Mouse (Mus musculus) neural tube, embryonic 12.5 days (tissue): ENCODE data around the gene Dok3. TPM values are rescaled to one million over a fixed set of nuclear protein-coding genes. Genes with fewer than 3 reads are reported as not detected.

ENCODE experiments used
- ATAC-seq: fragments of 200-750 bp; cut with Nextera tagmentation; 2 replicates; pipeline ENCODE4 v1.8.0; 2017; ENCODE audit warnings: low read depth, mild to moderate bottlenecking, moderate TSS enrichment, moderate library complexity; ENCODE audit not compliant: low FRiP score
- H3K27ac ChIP-seq: fragments of 300-500 bp; sonication (generic); 2 replicates; pipeline ENCODE4 v1.5.1; 2016
- H3K27me3 ChIP-seq: fragments of 300-500 bp; sonication (generic); replicated peaks from 2 replicates; pipeline ENCODE4 v1.6.1; 2016; ENCODE audit warnings: mild to moderate bottlenecking
- H3K36me3 ChIP-seq: fragments of 300-500 bp; sonication (generic); 2 replicates; pipeline ENCODE4 v1.6.1; 2016; ENCODE audit warnings: mild to moderate bottlenecking
- H3K4me1 ChIP-seq: fragments of 300-500 bp; sonication (generic); 2 replicates; pipeline ENCODE4 v1.6.1; 2016
- H3K4me2 ChIP-seq: fragments of 300-500 bp; sonication (generic); replicated peaks from 2 replicates; pipeline ENCODE4 v1.6.1; 2016; ENCODE audit warnings: mild to moderate bottlenecking
- H3K4me3 ChIP-seq: fragments of 300-500 bp; sonication (generic); 2 replicates; pipeline ENCODE4 v1.5.1; 2016
- H3K9ac ChIP-seq: fragments of 300-500 bp; sonication (generic); 2 replicates; pipeline ENCODE4 v1.6.1; 2016; ENCODE audit warnings: mild to moderate bottlenecking
- H3K9me3 ChIP-seq: fragments of 300-500 bp; sonication (generic); 2 replicates; pipeline ENCODE4 v1.6.1; 2016; ENCODE audit warnings: mild to moderate bottlenecking
- WGBS: fragments of 180-500 bp; shearing (Covaris S2); methylation state at CpG from one replicate; pipeline ENCODE4 v1.1.7; 2016; 5-methylcytosine and 5-hydroxymethylcytosine counted together
- polyA plus RNA-seq: library from polyadenylated mRNA; unstranded; fragments of >200 nt; fragmentation: Nextera tagmentation; extraction: Ambion mirVana; gene quantifications from 2 replicates; pipeline ENCODE4 v1.2.1, GENCODE M21; 2016

Dok3 gene
- polyA plus RNA-seq, 1 experiment from 2014 or later = 3.7 TPM

DNA sequence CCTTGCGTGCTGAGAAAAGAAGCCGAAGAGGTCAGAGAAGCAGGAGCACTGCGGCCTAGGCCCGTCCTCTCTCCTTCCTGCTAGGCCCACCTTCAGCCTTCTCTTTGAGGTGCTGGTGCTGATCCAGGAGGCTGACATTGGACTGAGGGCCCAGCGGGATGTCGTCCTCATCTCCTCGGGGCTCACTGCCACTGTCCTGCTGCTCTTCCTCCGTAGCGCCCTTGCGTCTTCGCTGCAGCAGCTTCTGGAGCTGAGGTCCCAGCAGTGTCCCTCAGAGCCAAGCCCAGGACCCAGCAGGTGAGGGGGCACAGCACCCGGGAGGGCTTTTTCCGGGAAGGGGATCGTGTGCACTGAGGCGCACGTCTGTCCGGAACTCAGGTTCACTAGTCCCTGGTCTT lies 6.7 kb upstream of the Dok3 start:
- H3K9ac ChIP-seq = peak overlapping the region; percentile 83
- peaks cover 13% of the 10 kb centered on the region for H3K4me1 ChIP-seq
- no peak for ATAC-seq
- no peaks in the 10 kb centered on the region for H3K27me3 ChIP-seq
- peak overlapping the region; percentile 97 for H3K4me2 ChIP-seq
- no peak overlapping the region for H3K27ac ChIP-seq
- H3K4me3 ChIP-seq = peak overlapping the region; percentile 83
- H3K36me3 ChIP-seq = peaks cover 64% of the 10 kb centered on the region
- H3K9me3 ChIP-seq = no peaks in the 10 kb centered on the region
- WGBS = 21% methylated on average over 17 of the region's 17 CpGs

DNA sequence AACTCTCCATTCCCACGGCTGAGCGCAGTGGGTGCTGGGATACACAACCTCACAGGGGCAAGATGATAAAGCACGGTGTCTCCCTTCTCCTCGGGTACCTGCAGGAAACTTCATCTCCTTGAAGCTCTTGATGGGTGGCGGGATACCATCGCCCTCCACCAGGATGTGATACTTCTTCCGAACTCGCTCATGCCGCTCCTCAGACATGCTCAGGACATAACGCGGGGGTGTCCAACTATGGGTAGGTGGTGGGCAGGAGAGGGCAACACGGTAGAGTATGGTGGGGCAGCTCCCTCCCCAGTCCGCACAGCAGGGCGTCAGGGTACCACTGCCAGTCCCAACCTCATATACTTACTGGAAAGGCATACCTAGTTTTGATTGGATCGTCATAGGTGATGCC lies 6.1 kb upstream of the Dok3 start:
- H3K9me3 ChIP-seq = no peaks in the 10 kb centered on the region
- H3K36me3 ChIP-seq = peaks cover 64% of the 10 kb centered on the region
- peak overlapping the region; percentile 97 for H3K4me2 ChIP-seq
- no peaks in the 10 kb centered on the region for H3K27me3 ChIP-seq
- H3K27ac ChIP-seq = no peak overlapping the region
- peak overlapping the region; percentile 83; the same call in 1 of the 2 replicates for H3K4me3 ChIP-seq
- H3K9ac ChIP-seq = peak overlapping the region; percentile 83; the same call in 1 of the 2 replicates
- H3K4me1 ChIP-seq = peaks cover 13% of the 10 kb centered on the region
- 93% methylated on average over 15 of the region's 15 CpGs for WGBS
- ATAC-seq = no peak

DNA sequence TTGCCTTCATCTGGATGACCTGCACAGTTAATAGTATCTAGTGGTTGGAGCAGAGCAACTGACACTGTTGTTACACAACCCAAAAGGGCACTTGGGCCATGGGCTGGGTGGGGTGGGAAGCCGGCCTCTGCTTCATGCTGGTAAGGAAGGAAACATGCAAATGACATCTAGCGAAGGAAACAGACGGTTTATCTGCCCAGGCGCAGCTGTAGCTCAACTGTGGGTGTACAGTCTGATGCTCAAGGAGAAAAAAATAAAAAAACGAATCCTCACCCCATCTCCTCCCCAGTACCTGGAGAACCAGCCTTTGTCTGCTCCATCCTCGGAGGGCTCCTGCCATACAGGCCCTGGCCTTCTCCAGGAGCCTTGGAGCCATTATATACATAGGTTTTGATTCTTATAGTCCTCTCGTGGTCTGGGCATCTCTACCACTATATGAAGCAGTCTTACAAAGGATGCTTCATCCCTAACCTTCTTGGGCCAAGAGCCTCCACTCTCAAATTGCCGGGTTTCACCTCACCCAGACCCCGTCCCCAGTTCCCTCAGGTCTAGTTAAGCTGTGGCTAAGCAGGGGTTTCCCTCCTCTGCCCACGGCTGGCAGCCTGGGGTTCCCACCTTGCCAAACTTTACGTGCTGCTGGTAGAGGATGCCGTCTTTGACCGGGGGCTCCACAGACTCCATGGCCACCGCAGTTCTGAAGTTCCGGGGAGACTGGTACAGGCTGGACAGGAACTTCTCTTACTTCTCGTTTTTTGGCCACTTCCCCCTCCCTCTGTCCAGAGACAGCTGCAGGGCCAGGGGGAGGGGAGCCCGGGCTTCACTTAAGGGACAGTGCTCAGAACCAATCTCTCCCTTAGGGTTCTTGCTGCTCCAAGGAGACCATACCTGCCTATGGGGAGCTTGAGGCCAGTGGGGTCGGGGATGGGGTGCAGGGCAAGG lies 993 bp downstream of the Dok3 start:
- H3K9me3 ChIP-seq = no peaks in the 10 kb centered on the region
- no peak overlapping the region for H3K4me3 ChIP-seq
- no peak for ATAC-seq
- no peak overlapping the region for H3K9ac ChIP-seq
- no peak overlapping the region for H3K27ac ChIP-seq
- peaks cover 41% of the 10 kb centered on the region for H3K36me3 ChIP-seq
- 82% methylated on average over 18 of the region's 18 CpGs for WGBS
- no peaks in the 10 kb centered on the region for H3K4me1 ChIP-seq
- H3K4me2 ChIP-seq = no peak overlapping the region
- no peaks in the 10 kb centered on the region for H3K27me3 ChIP-seq

DNA sequence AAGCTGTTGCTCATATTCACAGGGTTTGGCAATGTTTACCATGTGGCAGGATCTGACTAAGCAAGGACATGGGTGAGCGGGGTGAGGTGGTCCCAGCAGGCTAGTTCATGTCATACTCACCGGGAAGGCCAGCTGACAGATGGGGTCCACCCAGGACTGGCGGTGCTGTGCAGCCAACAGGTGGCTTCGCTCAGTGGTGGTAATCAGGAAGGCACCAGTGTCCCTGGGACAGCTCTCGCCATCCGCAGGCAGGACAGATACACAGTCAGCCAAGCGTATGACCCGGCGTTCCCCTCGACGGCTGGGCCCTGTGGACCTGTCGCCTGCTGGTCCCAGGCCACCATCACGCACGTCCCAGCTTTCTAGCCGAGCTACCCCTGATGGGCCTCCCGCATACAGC lies 1.9 kb downstream of the Dok3 start:
- Histone ChIP-seq H3K27me3 (no peaks in the 10 kb centered on the region), H3K4me3 (no peak overlapping the region), H3K4me2 (no peak overlapping the region), H3K4me1 (no peaks in the 10 kb centered on the region), H3K27ac (no peak overlapping the region), H3K36me3 (peaks cover 34% of the 10 kb centered on the region), H3K9me3 (no peaks in the 10 kb centered on the region), H3K9ac (no peak overlapping the region)
- WGBS = 87% methylated on average over 16 of the region's 16 CpGs
- ATAC-seq = no peak

DNA sequence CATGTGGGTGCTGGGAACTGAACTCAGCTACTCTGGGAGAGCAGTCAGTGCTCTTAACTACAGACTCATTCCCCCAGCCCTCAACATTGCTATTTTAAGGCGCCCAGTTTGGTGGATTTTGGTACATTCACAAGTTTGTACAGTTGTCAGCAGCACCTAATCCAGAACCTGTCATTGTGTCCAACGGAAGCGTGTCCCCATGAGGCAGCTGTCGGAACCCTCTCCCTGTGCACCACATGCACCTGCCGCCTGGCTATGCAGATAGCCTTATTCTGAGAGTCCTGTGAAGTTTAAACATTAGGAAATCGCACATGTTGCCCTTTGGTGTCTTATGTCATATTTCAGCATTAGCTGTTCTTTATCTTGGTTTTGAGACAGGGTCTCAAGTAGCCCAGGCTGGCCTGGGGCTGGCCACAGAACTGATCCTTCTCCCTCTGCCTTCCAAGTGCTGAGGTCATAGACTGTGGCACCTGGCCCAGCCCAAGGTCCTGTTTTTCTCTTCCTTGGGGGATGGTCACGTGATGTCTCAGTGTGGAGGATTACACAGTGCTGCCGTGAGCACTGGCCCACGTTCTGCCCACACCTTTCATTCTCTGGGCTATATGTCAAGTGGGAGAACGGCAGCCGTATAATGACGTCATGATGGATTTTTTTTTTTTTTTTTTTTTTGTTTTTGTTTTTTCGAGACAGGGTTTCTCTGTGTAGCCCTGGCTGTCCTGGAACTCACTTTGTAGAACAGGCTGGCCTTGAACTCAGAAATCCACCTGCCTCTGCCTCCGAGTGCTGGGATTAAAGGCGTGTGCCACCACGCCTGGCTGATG lies 3.2 kb downstream of the Dok3 start:
- Histone ChIP-seq H3K9me3 (no peaks in the 10 kb centered on the region), H3K4me1 (no peaks in the 10 kb centered on the region), H3K4me2 (no peak overlapping the region), H3K27ac (no peak overlapping the region), H3K36me3 (peaks cover 21% of the 10 kb centered on the region), H3K9ac (no peak overlapping the region), H3K27me3 (no peaks in the 10 kb centered on the region), H3K4me3 (no peak overlapping the region)
- ATAC-seq = no peak
- WGBS = 81% methylated on average over 16 of the region's 16 CpGs

GRCm38 (mm10) chr13:55523951-55524600 lies 5.0 kb downstream of the Dok3 start:
- no peaks in the 10 kb centered on the region for H3K4me1 ChIP-seq
- no peak overlapping the region for H3K4me2 ChIP-seq
- no peak overlapping the region for H3K4me3 ChIP-seq
- 93% methylated on average over 23 of the region's 23 CpGs for WGBS
- H3K27me3 ChIP-seq = no peaks in the 10 kb centered on the region
- H3K9me3 ChIP-seq = 0 out of 2 replicates have a peak, but pooled peaks cover 2% of the 10 kb centered on the region
- H3K9ac ChIP-seq = no peak overlapping the region
- no peak overlapping the region for H3K27ac ChIP-seq
- no peak for ATAC-seq
- H3K36me3 ChIP-seq = peaks cover 4% of the 10 kb centered on the region

GRCm38 (mm10) chr13:55523278-55523677 lies 5.8 kb downstream of the Dok3 start:
- 75% methylated on average over 17 of the region's 17 CpGs for WGBS
- Histone ChIP-seq H3K4me1 (no peaks in the 10 kb centered on the region), H3K4me2 (no peak overlapping the region), H3K27me3 (no peaks in the 10 kb centered on the region), H3K36me3 (no peaks in the 10 kb centered on the region), H3K4me3 (no peak overlapping the region), H3K27ac (no peak overlapping the region), H3K9ac (no peak overlapping the region), H3K9me3 (0 out of 2 replicates have a peak, but pooled peaks cover 2% of the 10 kb centered on the region)
- ATAC-seq = no peak

DNA sequence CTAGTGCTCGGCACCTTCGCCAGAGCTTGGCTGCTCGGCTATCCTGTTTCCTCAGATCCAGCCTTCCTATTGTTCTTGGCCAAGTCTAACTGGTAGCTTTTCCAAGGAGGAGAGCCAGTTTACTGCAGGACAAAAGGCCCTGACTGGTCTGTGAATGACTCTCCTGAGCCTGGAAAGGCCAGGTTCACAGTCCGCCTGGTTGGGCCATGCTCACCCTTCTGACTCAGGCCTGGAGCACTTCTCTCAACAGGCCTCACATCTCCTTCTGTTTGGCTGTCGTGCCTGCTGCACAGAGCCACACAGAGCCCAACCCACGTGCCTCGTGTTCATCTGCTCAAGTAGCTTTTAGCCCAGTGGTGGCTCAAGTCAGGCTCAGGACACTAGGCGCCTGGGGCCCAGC lies 6.4 kb downstream of the Dok3 start:
- H3K36me3 ChIP-seq = no peaks in the 10 kb centered on the region
- H3K9ac ChIP-seq = no peak overlapping the region
- H3K4me3 ChIP-seq = no peak overlapping the region
- no peaks in the 10 kb centered on the region for H3K27me3 ChIP-seq
- ATAC-seq = no peak
- H3K4me2 ChIP-seq = no peak overlapping the region
- H3K9me3 ChIP-seq = 0 out of 2 replicates have a peak, but pooled peaks cover 2% of the 10 kb centered on the region
- 61% methylated on average over 8 of the region's 8 CpGs for WGBS
- H3K4me1 ChIP-seq = no peaks in the 10 kb centered on the region
- no peak overlapping the region for H3K27ac ChIP-seq

GRCm38 (mm10) chr13:55519606-55520005 lies 9.5 kb downstream of the Dok3 start:
- Histone ChIP-seq H3K36me3 (no peaks in the 10 kb centered on the region), H3K9ac (no peak overlapping the region), H3K27me3 (no peaks in the 10 kb centered on the region), H3K4me2 (no peak overlapping the region), H3K4me1 (no peaks in the 10 kb centered on the region), H3K9me3 (0 out of 2 replicates have a peak, but pooled peaks cover 2% of the 10 kb centered on the region), H3K4me3 (no peak overlapping the region), H3K27ac (no peak overlapping the region)
- ATAC-seq = no peak
- WGBS = 84% methylated on average over 4 of the region's 4 CpGs

- Histone ChIP-seq H3K4me3 (no peak overlapping the region), H3K27ac (no peak overlapping the region), H3K9me3 (0 out of 2 replicates have a peak, but pooled peaks cover 2% of the 10 kb centered on the region), H3K9ac (no peak overlapping the region), H3K36me3 (no peaks in the 10 kb centered on the region), H3K27me3 (no peaks in the 10 kb centered on the region), H3K4me2 (no peak overlapping the region), H3K4me1 (peaks cover 8% of the 10 kb centered on the region)
- ATAC-seq = no peak
- 10% methylated on average over 5 of the region's 5 CpGs for WGBS
Measured at GRCm38 (mm10) chr13:55516955-55517354, 12.1 kb downstream of the Dok3 start.

- Histone ChIP-seq H3K36me3 (peaks cover 4% of the 10 kb centered on the region), H3K4me3 (no peak overlapping the region), H3K9ac (no peak overlapping the region), H3K4me2 (peak overlapping the region; percentile 84), H3K4me1 (peaks cover 27% of the 10 kb centered on the region), H3K9me3 (no peaks in the 10 kb centered on the region), H3K27me3 (no peaks in the 10 kb centered on the region), H3K27ac (no peak overlapping the region)
- ATAC-seq = no peak
- WGBS = 36% methylated on average over 9 of the region's 9 CpGs
Measured at GRCm38 (mm10) chr13:55513828-55514227, 15.3 kb downstream of the Dok3 start.
